Mouse (Mus musculus) lung, adult 2 months (tissue): Measurements from ENCODE around the gene Gdap1l1.

ENCODE experiments used
- CTCF ChIP-seq: fragments of 200-500 bp; IDR thresholded peaks from 2 replicates; pipeline ENCODE4 v1.5.1; 2011; ENCODE audit warnings: mild to moderate bottlenecking, low read length, control low read depth; ENCODE audit not compliant: insufficient read depth
- POLR2A ChIP-seq: fragments of 200-500 bp; IDR thresholded peaks from 2 replicates; pipeline ENCODE4 v1.6.1; 2011; ENCODE audit warnings: low read depth, mild to moderate bottlenecking, control low read depth, low read length, borderline replicate concordance; ENCODE audit errors: extremely low read depth

DNA sequence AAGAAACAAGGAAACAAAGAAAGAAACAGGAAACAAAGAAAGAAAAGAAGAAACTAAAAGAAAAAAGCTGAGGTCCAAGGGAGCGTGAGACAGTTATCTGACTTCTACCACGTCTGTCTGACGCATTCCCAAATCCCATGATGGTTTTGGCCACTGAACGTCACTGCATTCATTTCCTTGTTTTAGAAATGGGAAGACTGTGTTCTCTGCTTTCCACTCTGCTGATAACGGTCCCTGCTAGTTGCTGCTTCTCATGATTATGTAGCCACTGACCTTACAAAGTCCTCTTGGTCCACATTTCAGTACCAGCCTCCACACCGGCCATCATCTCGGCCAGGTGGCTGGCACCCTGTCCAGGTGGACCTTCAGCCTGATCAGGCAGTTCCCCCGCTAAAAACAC, 39.1 kb upstream of the Gdap1l1 start:
- TF ChIP-seq CTCF (no peak), POLR2A (no peak)
